Mouse (Mus musculus): ENCODE measurements around the gene Pacsin3.

GRCm38 (mm10) chr2:91257126-91257980 is 1.6 kb downstream of the Pacsin3 start:
- TF ChIP-seq CTCF (IDR thresholded peaks at IDR 0.05; ENCODE audit: low read depth) (no peak), EP300 (IDR thresholded peaks at IDR 0.05; ENCODE audit: low read depth) (no peak)
